Mouse (Mus musculus): Measurements from ENCODE around the gene Adsl.

- TF ChIP-seq CTCF (IDR thresholded peaks at IDR 0.05; ENCODE audit: low read depth, low read length) (no peak), POLR2A (IDR thresholded peaks at IDR 0.05; ENCODE audit: extremely low read depth, insufficient read depth, low read length) (no peak)
These were observed 31.3 kb downstream of the Adsl start for GRCm38 (mm10) chr15:80979611-80980010.
